Mouse (Mus musculus): ENCODE data around the gene Tmem200c. TPM values are rescaled to one million over a fixed set of nuclear protein-coding genes. Genes with fewer than 3 reads are reported as not detected.

Gene Tmem200c
- polyA plus RNA-seq, 1 experiment from 2014 or later, result 1.1 TPM

DNA sequence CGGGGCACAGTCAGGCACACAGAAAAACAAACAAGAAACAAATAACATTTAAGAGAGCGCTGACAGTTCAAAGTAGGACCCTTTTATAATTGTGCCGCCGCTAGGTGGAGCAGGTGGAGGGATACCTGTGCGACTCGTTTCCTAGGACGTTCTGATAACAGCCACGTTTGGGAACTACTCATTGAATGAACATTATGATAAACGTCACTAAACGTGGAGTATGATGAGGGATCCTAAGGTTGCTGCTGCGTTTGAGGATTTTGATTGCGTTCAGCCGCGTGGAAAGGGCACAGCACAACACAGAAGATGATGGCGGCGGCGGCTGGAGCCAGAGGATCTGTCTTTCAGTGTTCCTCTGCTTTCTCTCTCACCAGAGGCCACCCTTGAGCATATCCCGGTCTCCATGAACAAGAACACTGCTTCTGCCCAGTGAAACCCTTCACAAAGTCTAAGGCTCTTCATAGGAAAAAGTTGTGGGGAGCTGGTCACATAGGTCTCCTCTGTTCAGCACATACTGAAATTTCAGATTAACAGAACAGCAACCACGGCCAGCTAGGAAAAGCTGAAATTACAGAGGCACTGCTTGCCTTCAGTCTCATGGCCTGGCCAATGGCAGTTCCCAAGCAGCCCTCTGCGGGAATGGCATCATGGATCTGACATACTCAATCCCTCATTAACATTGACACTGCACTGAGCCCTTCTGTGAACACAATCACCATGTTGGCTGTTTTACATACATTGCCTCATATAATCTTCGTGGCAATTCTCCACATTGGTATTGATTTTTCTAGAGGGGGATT is 55.5 kb downstream of the Tmem200c start:
- peak overlapping the region; percentile 56 for H3K4me2 ChIP-seq (ENCODE audit: low read depth, low read length)
- peak overlapping the region; percentile 36 for H3K4me3 ChIP-seq (ENCODE audit: low read depth, low read length)
- H3K4me1 ChIP-seq (ENCODE audit: control insufficient read depth, insufficient read depth, low read length), result no peaks in the 10 kb centered on the region
- WGBS, result 15% methylated on average over 21 of the region's 21 CpGs
- H3K27me3 ChIP-seq (replicated peaks; ENCODE audit: control insufficient read depth, insufficient read depth, low read length), result no peaks in the 10 kb centered on the region
- no peaks in the 10 kb centered on the region for H3K36me3 ChIP-seq (ENCODE audit: control insufficient read depth, insufficient read depth, low read length)
- DNase-seq (ENCODE audit: low spot score) (peak; percentile 49), ATAC-seq (ENCODE audit: low read depth) (peak; percentile 50; the same call in 1 of the 2 replicates)
- no peaks in the 10 kb centered on the region for H3K9me3 ChIP-seq (ENCODE audit: control insufficient read depth, low read length)
- H3K27ac ChIP-seq (replicated peaks; ENCODE audit: low read depth, low read length), result no peak overlapping the region
- 0 out of 2 replicates have a peak overlapping the region, but pooled peaks have one; percentile 37 for H3K9ac ChIP-seq (ENCODE audit: low read depth, low read length)

DNA sequence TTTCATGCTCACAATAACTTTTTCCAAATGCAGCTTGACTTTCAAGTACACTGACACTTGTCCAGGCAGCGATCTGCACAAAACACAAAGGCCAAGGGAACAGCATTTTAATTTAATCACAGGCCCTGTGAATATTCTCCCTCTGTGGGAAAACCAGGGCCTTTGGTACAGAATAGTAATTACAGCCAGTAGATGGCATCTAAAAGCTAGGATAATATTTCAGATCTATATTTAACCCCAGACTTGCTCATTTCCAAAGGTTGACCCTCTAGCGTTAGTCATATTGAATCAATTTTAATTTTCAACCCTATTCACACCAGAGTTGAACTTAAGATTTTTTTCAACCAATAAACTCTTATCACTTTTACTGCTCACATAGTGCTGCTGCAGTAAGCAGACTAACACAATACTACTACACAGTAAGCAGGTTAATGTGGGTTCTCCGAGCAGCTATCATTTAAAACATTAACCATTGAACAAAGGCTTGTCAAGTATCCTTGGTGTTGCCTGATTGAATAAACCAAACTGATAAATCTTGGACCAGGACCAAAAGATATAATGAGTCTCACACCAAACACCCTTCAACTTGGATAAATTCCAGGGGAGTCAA is 57.2 kb downstream of the Tmem200c start:
- no peak for DNase-seq (ENCODE audit: low spot score)
- Histone ChIP-seq H3K4me2 (ENCODE audit: low read depth, low read length) (no peak overlapping the region), H3K4me1 (ENCODE audit: control insufficient read depth, insufficient read depth, low read length) (no peaks in the 10 kb centered on the region), H3K36me3 (ENCODE audit: control insufficient read depth, insufficient read depth, low read length) (no peaks in the 10 kb centered on the region), H3K4me3 (ENCODE audit: low read depth, low read length) (no peak overlapping the region), H3K9ac (ENCODE audit: low read depth, low read length) (no peak overlapping the region), H3K9me3 (ENCODE audit: control insufficient read depth, low read length) (no peaks in the 10 kb centered on the region), H3K27ac (replicated peaks; ENCODE audit: low read depth, low read length) (no peak overlapping the region), H3K27me3 (replicated peaks; ENCODE audit: control insufficient read depth, insufficient read depth, low read length) (no peaks in the 10 kb centered on the region)
- WGBS, result 55% methylated on average over 3 of the region's 3 CpGs
- no peak for ATAC-seq (ENCODE audit: low read depth)

DNA sequence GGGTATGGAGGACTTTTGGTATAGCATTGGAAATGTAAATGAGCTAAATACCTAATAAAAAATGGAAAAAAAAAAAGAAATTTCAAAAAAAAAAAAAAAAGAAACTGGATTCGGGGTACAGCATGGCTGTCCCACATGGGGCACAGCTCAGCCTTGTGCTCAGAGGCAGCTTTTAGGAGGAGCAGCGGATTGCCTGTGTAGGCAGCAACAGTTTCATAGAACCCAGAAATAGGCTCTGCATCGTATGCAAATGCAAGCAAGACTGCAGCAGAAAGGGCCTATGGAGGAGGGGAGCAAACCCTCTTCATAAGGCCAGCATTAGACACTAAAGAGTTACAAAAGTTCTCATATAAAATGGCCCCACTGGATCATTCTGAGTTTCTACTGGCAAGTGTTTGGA is 64.2 kb downstream of the Tmem200c start:
- WGBS, result 87% methylated on average over 3 of the region's 3 CpGs
- no peak overlapping the region for H3K9ac ChIP-seq (ENCODE audit: low read depth, low read length)
- H3K4me2 ChIP-seq (ENCODE audit: low read depth, low read length), result no peak overlapping the region
- no peaks in the 10 kb centered on the region for H3K9me3 ChIP-seq (ENCODE audit: control insufficient read depth, low read length)
- no peak for DNase-seq (ENCODE audit: low spot score)
- H3K4me3 ChIP-seq (ENCODE audit: low read depth, low read length), result no peak overlapping the region
- no peaks in the 10 kb centered on the region for H3K27me3 ChIP-seq (replicated peaks; ENCODE audit: control insufficient read depth, insufficient read depth, low read length)
- no peaks in the 10 kb centered on the region for H3K4me1 ChIP-seq (ENCODE audit: control insufficient read depth, insufficient read depth, low read length)
- no peak overlapping the region for H3K27ac ChIP-seq (replicated peaks; ENCODE audit: low read depth, low read length)
- no peak for ATAC-seq (ENCODE audit: low read depth)
- no peaks in the 10 kb centered on the region for H3K36me3 ChIP-seq (ENCODE audit: control insufficient read depth, insufficient read depth, low read length)

Other genes starting within 250 kb of the Tmem200c start
- 127 and 142 TPM in 2 replicates for gene Epb41l3, start 249.1 kb downstream of the Tmem200c start, polyA plus RNA-seq (2014; fragmentation: Nextera tagmentation; extraction: Ambion mirVana)

Data from embryonic facial prominence, embryonic 14.5 days (tissue).